Mouse (Mus musculus) lung, adult 2 months (tissue): ENCODE results near the gene Ngrn.

Experiments
- CTCF ChIP-seq: fragments of 200-500 bp; IDR thresholded peaks from 2 replicates; pipeline ENCODE4 v1.5.1; 2011; ENCODE audit warnings: mild to moderate bottlenecking, low read length, control low read depth; ENCODE audit not compliant: insufficient read depth
- POLR2A ChIP-seq: fragments of 200-500 bp; IDR thresholded peaks from 2 replicates; pipeline ENCODE4 v1.6.1; 2011; ENCODE audit warnings: low read depth, mild to moderate bottlenecking, control low read depth, low read length, borderline replicate concordance; ENCODE audit errors: extremely low read depth

DNA sequence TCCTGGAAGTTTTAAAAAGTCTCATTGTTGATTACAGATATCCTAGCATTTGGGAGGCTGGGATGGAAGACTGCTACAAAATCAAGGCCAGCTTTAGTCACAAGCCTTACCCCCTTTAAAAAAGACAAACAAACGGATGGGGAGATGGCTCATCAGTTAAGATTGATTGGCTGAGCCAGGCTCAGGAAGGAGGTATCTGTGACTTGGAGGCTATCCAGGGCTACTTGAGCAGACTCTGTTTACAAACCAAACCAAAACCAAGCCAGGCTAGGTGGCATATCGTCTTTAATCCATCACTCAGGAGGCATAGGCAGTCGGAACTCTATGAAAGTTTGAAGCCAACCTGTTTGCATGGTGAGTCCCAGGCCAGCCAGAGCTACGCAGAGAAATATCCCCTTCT lies 19.4 kb upstream of the Ngrn start:
- no peak for TF ChIP-seq POLR2A
- TF ChIP-seq CTCF, result no peak
